Mouse (Mus musculus): Measurements from ENCODE around the gene Tomm7. TPM values are rescaled to one million over a fixed set of nuclear protein-coding genes. Genes with fewer than 3 reads are reported as not detected.
"Not testable (repeated sequence)": the region's sequence is repeated elsewhere in the genome, so short reads cannot be mapped to it uniquely, and the experiment has no call there.

The Tomm7 gene
- total RNA-seq, 2 experiments from 2014 or later: 108 to 109 TPM

DNA sequence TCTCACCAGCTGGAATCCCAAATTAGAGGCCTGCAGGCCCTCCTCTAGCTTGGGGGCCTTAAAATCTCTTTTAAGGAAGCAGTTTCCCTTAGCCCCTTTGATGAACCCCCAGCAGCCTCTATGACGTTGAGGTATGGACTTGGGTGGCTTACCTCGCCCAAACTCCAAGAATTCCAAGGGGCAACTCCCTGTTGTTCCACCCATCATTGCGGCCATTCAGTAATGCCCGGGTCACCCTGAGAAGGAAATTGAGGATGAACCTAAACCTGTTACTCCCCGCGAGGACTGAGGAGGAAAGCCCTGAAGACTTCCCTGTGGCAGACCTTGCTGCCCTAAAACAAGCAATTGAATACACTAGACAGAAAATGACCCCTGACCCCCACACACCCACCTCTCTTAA is 11.5 kb upstream of the Tomm7 start:
- intact Hi-C loops (cut with DNase I): loop anchor here (2.0 kb wide), 1 partner anchor 223 kb away; no protein-coding TSS in a partner anchor
- no peak for DNase-seq

DNA sequence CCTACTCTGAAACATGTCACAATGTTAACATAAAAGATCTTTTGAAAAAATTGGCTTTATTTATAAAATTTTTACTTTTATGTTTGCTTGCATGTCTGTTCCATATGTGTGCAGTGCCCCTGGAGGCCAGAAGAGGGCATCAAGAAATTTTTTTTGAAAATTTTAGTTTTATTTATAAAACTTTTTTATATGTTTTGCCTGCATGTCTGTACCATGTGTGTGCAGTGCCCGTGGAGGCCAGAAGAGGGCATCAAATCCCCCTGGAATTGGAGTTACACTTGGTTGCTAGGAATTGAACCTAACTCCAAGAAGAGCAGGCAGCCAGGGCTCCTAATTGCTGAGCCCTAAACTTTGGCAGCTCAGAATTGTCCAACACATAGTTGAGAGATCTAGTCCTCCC is 9.0 kb upstream of the Tomm7 start:
- intact Hi-C loops (cut with DNase I): loop anchor here (5.0 kb wide), 1 partner anchor 34 kb away; no protein-coding TSS in a partner anchor
- DNase-seq: peak in 1 of 2 experiments; percentile 38

DNA sequence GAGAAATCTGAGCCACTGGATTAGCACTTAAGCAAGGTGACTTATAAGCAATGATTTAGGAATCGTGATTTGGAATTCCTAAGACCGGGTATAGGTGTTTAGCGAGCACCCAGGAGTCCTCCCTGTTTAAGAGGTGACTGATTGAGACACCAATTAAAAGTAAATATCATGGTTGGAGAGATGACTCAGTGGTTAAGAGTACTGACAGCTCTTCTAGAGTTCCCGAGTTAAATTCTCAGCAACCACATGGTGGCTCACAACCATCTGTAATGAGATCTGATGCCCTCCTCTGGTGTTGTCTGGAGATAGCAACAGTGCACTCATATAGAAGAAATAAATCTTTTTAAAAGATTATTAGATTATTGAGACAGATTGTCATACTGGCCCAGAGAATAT is 7.2 kb upstream of the Tomm7 start:
- DNase-seq: not testable (repeated sequence)
- intact Hi-C loops (cut with DNase I): loop anchor here (2.0 to 5.0 kb wide), 2 partner anchors 36 to 316 kb away; no protein-coding TSS in a partner anchor

DNA sequence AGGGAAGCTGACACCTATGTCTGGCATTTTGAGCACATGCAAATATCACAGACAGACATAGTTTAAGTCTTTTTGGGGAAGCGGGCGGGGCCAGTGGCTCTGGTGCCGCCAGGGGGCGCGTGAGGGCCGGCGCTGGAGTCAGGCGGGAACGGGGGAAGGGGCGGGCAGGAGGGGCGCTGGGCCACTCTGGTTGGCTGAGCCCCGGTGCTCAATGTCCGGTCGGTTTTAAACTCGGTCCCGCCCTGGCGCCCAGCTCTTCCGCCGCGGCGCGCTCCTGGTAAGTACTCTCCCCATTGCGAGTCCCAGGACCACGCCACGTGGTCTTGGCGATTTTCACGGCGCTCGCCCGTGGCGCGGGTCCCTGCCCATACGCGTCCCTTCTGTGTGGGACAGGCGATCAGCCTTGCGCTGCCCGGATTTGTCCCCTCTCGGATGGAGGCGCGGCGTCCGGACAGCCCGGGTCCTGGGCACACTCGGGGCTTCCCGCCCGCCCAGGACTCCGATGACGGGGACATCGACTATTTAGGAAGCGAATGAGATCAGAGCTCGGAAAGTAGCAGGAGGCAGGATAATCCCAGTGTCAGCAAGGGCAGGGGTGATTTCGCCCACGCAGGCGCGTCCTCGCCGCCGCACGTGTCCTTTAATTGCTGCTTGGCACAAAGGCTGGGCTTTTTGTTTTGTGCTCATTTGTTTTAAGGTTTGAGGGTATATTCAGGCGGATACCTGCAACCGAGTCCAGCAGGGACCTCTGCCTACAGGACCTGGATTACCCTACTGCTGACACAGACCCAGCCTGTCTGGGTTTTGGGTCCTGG is 6.6 kb upstream of the Tomm7 start:
- DNase-seq: peak; percentile 93 to 95

DNA sequence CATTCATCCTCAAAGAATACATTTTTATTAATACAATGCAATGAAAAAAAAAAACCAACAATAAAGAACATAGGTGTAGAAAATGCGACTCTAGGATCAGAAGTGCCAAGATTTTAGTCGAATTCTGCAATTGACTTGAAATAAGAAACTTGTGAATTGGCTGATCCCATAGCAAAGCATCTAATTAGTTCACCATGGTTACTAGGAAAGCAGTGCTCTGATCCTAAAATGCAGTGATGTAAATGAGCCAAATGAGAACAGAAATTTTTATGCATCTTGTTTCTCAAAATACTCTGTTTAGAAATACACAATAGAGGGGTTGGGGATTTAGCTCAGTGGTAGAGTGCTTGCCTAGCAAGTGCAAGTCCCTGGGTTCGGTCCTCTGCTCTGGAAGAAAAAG is 1.2 kb upstream of the Tomm7 start:
- intact Hi-C loops (cut with DNase I): no loop called here
- no peak for DNase-seq

More for the DNA sequence above, 6.6 kb upstream of the Tomm7 start:
- intact Hi-C loops (cut with DNase I): loop anchor here (1.0 to 5.0 kb wide), 3 partner anchors 37 to 316 kb away; no protein-coding TSS in a partner anchor

DNA sequence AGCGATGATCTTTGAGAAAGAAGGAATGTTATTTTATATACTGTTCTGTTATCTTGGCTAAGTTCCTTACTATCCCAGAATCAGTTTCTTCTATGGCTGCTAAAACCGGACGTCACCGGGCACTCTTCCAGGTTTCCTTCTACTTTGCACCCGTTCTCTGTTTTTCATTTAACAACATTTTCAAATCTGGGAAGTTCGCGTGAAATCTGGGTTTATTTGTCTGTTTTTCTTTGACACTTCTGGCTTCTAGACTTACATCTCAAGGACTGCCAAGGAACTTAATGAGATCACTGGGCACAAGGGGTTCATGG is 525 bp upstream of the Tomm7 start:
- peak; percentile 60 to 69 for DNase-seq

DNA sequence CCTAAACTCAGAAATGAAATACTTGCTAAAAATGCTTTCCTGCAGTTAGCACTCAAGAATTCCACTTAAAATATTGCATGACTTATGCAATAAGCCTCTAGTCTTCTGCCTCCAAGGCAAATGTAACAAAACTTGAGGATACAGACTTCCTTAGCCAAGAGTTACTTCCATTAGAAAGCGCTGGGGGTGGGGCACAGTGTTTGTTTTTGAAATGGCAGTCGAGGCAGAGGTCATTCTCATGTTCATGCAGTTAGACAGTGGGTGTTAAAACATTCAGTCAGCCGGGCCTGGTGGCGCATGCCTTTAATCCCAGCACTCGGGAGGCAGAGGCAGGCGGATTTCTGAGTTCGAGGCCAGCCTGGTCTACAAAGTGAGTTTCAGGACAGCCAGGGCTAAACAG is 5.8 kb downstream of the Tomm7 start:
- intact Hi-C loops (cut with DNase I): no loop called here
- no peak for DNase-seq

More for the DNA sequence above, 525 bp upstream of the Tomm7 start:
- intact Hi-C loops (cut with DNase I): no loop called here

DNA sequence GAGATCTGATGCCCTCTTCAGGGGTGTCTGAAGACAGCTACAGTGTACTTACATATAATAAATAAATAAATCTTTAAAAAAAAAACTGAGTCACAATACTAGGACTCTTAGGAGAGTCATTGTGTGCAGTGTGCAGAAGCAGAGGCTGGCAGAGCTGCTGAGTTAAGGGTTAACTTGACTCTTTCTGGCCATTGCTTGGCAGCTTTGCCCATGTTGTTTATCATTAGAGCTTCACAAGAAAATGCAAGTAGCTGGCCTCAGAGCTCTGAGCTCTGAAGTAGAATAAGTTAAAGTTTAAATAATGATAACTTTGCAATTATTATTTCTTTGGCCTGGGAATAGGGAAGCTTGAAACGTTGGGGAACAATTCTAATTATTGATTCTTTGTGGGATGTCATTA is 8.3 kb downstream of the Tomm7 start:
- DNase-seq; intact Hi-C loops (cut with DNase I): not testable (repeated sequence)

DNA sequence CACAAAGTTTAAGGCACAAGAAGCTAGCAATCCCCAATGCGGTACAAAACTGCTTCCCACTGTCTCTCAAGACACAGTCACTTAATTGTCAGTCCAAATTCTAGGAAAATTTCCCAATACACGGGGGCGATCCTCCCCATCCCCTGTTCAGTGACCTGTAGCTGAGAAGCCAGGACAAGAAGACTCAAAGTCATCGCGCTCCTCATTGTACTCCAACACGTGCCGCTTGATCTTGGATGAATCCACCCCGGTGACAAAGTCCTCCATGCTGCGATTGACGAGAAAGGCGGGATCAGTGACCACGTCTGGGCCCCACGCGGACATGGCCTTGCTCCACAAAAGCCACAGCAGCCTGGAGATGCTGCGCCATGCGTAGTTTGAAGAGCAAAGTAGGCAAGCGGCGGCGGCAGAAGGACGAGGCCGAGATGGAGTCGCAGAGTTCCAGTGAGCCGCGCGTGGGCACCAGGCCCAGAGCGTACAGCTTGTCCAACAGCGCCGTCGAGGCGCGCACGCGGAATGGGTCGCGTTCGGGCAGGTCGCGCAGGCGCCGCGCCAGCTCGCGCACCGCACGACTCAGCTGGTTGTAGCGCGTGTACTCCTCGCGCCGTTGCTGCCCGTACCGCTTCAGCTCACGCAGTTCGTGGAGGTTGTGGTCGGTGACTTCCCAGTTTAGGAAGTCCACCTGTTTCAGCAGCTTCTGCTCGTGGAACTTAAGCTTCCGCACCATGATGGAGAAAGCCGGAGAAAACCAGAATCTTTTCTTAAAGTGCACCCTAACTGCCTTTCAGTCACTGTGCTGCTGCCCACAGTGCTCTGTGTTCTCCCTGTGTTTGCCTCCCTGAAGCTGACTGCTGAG is 12.8 kb downstream of the Tomm7 start:
- intact Hi-C loops (cut with DNase I): no loop called here
- DNase-seq: peak; percentile 50 to 62

DNA sequence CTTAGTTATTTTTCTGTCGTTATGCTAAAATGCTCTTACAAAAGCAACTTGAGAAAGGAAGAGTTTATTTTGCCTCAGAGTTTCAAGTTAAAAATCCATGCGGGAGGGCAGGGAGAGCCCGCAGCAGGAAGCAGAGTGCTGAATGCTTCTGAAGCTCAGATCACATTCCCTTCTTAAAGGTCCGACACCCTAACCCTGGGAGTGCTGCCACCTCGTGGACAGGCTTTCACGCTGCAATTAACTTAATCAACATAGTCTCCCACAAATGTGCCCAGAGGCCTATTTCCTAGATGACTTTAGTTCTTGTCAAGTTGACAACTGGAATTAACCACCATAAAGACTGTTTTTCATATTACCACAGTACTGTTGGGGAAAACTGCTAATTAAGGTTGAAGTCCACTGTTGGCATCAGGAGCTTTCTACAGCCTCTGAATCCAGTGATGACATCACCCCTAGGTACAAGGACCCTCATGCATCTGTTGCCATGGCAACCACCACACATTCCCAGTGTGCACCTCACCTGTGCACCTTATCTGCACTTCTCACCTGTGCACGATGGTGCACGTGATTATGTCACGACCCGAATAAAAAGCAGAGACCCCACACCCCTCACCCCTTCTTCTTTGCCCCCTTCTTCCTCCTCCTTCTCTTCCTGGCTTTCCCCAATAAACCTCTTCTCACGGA is 17.5 kb downstream of the Tomm7 start:
- peak; percentile 67 to 82 for DNase-seq
- intact Hi-C loops (cut with DNase I): no loop called here

DNA sequence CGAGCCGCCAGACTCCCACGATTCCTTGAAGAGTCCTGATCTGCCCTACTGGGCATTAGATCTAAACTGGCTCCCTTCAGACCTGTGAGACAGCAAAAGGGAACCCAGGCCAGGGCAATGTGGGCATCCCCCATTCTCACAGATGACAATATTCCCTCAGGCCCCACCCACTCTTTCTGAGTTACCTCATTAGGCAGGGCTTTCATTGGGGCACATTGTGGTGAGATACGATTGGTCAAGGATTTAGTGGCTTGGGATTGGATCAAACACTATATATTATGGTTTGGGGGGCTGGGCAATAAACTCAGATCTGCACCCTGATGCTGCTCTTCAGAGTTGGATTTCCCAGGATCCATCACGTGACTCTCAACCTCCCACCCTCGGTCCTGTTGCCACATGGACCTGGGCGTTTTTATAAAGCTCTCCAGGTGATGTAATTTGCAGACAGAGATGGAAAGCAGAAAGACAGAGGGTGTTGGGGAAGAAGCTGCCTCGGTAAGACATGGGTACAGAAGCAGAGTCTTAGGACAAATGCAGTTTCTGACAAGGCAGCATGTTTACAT is 19.7 kb downstream of the Tomm7 start:
- intact Hi-C loops (cut with DNase I): no loop called here
- no peak for DNase-seq

DNA sequence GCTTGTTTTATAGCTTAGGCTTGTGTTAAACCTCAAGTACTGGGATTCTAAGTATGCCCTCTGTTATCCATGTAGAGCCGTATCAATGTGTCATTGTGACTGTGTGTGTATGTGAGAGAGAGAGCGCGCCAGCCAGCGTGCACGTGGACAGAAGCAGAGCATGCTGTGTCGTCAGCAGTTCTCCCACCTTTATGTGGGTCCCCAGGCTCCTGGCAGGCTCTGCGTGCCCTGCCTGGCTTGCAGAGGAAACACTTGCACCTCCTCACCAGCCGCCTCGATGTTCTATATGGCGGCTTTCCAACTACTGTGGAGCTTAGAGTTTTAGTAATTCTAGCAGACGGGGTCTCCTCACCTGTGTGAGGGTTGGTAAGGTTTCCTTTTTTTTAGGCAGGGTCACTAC is 21.7 kb downstream of the Tomm7 start:
- intact Hi-C loops (cut with DNase I): no loop called here
- no peak for DNase-seq

DNA sequence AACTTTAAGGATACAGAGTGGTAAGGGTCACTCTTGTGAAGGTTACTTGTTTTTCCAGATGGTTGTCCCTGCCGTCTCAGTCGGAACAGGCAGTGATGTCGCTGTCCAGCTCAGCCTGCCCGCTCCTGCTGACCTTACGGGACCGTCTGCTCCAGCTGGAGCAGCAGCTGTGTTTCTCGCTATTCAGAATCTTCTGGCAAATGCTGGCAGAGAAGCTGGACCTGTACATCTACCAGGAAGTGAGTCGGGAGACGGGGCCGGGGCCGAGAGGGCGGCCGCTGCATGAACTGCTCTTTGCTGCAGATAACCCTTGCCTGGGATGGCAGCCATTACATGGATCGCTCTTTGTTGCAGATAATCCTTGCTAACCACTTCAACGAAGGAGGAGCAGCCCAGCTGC is 27.3 kb downstream of the Tomm7 start:
- peak; percentile 19 to 30 for DNase-seq
- intact Hi-C loops (cut with DNase I): no loop called here

DNA sequence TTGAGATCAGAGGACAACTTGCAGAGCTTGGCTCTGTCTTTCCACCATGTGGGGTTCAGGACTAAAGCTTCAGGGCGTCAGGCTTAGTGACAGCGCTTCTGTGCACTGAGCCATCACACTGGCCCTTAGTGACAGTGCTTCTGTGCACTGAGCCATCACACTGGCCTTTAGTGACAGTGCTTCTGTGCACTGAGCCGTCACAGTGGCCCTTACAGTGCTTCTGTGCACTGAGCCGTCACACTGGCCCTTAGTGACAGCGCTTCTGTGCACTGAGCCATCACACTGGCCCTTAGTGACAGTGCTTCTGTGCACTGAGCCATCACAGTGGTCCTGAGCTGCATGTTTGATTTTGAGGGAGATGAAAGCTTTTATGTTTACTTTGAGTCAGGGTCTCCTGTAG is 29.1 kb downstream of the Tomm7 start:
- intact Hi-C loops (cut with DNase I): no loop called here
- no peak for DNase-seq

DNA sequence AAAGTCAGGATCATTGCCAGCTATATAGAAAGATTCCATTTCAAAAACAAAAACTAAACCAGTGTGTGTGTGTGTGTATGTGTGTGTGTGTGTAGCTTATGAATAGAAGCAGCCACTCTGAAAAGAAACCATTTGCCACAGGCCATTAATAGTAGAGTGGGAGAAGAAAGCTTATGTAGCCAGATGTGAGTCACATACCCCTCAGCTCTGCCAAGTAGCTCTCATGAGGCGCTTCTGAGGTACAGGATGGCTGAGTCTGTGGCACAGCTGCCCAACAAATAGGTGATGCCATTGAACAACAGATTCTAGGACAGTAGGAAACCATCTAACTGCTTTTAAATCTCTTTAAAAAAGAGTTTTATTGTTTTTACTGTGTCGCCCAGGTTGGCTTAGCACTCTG is 51.2 kb downstream of the Tomm7 start:
- no peak for DNase-seq
- intact Hi-C loops (cut with DNase I): no loop called here

DNA sequence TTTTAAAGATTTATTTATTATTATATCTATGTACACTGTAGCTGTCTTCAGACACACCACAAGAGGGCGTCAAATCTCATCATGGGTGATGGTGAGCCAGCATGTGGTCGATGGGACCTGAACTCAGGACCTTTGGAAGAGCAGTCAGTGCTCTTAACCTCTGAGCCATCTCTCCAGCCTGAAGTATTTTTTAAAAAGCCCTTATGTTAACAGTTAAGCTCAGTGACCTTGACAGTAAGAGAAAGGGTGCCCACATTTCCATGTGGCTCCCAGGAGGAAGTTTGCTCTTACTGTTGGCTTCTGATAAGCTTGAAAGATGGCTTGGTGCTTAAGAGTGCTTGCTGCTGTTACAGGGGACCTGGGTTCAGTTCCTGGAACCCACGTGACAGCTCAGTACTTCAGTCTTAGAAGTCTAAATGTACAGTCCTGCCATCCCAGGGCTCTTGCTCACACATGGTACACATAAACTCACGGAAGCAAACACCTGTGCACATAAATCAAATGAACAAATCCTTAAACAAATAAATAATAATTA is 54.8 kb downstream of the Tomm7 start:
- no peak for DNase-seq
- intact Hi-C loops (cut with DNase I): no loop called here
